Mouse (Mus musculus): ENCODE measurements around the gene Hck. TPM values are rescaled to one million over a fixed set of nuclear protein-coding genes. Genes with fewer than 3 reads are reported as not detected.

Hck gene
- polyA plus RNA-seq, 2 experiments: 8.4 to 11.1 TPM

GRCm38 (mm10) chr2:153179961-153180360 is 71.7 kb downstream of the Hck start:
- H3K27me3 ChIP-seq (ENCODE audit: control insufficient read depth, insufficient read depth, low read length): no peaks in the 10 kb centered on the region
- H3K4me1 ChIP-seq (ENCODE audit: control insufficient read depth, insufficient read depth, low read length): no peaks in the 10 kb centered on the region
- no peak overlapping the region for H3K4me2 ChIP-seq (replicated peaks; ENCODE audit: low read depth, low read length, severe bottlenecking)
- H3K4me3 ChIP-seq (replicated peaks; ENCODE audit: low read length): no peak overlapping the region
- H3K36me3 ChIP-seq (ENCODE audit: control insufficient read depth, insufficient read depth, low read length): peaks cover 58% of the 10 kb centered on the region
- 85% methylated on average over 3 of the region's 3 CpGs for WGBS
- H3K9me3 ChIP-seq (ENCODE audit: control insufficient read depth, low read length): no peaks in the 10 kb centered on the region
- TF ChIP-seq POLR2A (IDR thresholded peaks at IDR 0.05; ENCODE audit: borderline replicate concordance, extremely low read depth, insufficient read depth, insufficient read length): no peak
- H3K27ac ChIP-seq (replicated peaks; ENCODE audit: low read depth, low read length): no peak overlapping the region
- no peak for DNase-seq (ENCODE audit: low spot score)
- ATAC-seq (ENCODE audit: low FRiP score, low read depth): no peak
- no peak overlapping the region for H3K9ac ChIP-seq (ENCODE audit: low read depth, low read length, severe bottlenecking)

DNA sequence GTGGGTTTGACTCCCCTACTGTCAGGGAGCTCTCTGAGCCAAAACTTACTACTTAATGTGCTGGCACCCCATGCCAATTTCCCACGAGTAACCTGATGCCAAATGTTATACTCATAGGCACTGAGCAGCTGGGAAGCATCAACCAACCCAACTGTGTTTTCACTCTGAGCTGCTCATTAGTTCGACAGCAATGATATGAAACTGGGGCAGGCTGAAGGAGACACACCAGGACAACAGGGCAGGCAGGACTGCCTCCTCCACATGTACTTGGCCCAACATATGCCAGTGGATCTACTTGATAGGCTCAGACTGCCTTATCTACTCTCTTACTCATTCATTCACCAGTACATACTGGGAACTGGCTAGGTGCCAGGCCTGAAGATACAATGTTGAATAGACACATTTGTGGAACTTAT is 77.9 kb downstream of the Hck start:
- DNase-seq (ENCODE audit: low spot score): no peak
- 57% methylated on average over 2 of the region's 2 CpGs for WGBS
- H3K36me3 ChIP-seq (ENCODE audit: control insufficient read depth, insufficient read depth, low read length): peaks cover 96% of the 10 kb centered on the region
- no peak overlapping the region for H3K4me3 ChIP-seq (replicated peaks; ENCODE audit: low read length)
- H3K4me1 ChIP-seq (ENCODE audit: control insufficient read depth, insufficient read depth, low read length): no peaks in the 10 kb centered on the region
- ATAC-seq (ENCODE audit: low FRiP score, low read depth): no peak
- no peaks in the 10 kb centered on the region for H3K27me3 ChIP-seq (ENCODE audit: control insufficient read depth, insufficient read depth, low read length)
- no peak for TF ChIP-seq POLR2A (IDR thresholded peaks at IDR 0.05; ENCODE audit: borderline replicate concordance, extremely low read depth, insufficient read depth, insufficient read length)
- H3K9me3 ChIP-seq (ENCODE audit: control insufficient read depth, low read length): no peaks in the 10 kb centered on the region
- no peak overlapping the region for H3K27ac ChIP-seq (replicated peaks; ENCODE audit: low read depth, low read length)
- H3K4me2 ChIP-seq (replicated peaks; ENCODE audit: low read depth, low read length, severe bottlenecking): no peak overlapping the region
- no peak overlapping the region for H3K9ac ChIP-seq (ENCODE audit: low read depth, low read length, severe bottlenecking)

DNA sequence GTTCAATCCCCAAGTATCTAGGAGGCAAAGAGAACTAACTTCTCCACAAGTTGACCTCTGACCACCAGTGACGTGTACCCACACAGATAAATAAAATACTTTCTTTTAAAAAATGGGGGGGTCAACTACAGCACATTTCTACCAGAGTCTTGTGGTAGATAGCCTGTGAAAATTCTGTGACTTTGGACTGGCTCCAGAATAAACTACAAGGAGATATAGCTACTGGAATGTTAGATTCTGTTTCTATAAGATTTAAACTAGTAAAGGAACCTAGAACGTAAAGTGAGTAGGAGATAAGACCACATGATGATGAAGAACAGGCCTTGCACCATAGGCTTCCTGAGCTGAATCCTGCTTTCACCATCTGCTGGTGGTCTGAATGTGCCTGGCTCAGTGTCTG is 79.6 kb downstream of the Hck start:
- Histone ChIP-seq H3K27ac (replicated peaks; ENCODE audit: low read depth, low read length) (no peak overlapping the region), H3K9me3 (ENCODE audit: control insufficient read depth, low read length) (no peaks in the 10 kb centered on the region), H3K36me3 (ENCODE audit: control insufficient read depth, insufficient read depth, low read length) (peaks cover 96% of the 10 kb centered on the region), H3K4me2 (replicated peaks; ENCODE audit: low read depth, low read length, severe bottlenecking) (no peak overlapping the region), H3K4me1 (ENCODE audit: control insufficient read depth, insufficient read depth, low read length) (no peaks in the 10 kb centered on the region), H3K27me3 (ENCODE audit: control insufficient read depth, insufficient read depth, low read length) (no peaks in the 10 kb centered on the region), H3K4me3 (replicated peaks; ENCODE audit: low read length) (no peak overlapping the region), H3K9ac (ENCODE audit: low read depth, low read length, severe bottlenecking) (no peak overlapping the region)
- DNase-seq (ENCODE audit: low spot score): no peak
- no peak for ATAC-seq (ENCODE audit: low FRiP score, low read depth)
- no peak for TF ChIP-seq POLR2A (IDR thresholded peaks at IDR 0.05; ENCODE audit: borderline replicate concordance, extremely low read depth, insufficient read depth, insufficient read length)
- 79% methylated on average over 2 of the region's 2 CpGs for WGBS

DNA sequence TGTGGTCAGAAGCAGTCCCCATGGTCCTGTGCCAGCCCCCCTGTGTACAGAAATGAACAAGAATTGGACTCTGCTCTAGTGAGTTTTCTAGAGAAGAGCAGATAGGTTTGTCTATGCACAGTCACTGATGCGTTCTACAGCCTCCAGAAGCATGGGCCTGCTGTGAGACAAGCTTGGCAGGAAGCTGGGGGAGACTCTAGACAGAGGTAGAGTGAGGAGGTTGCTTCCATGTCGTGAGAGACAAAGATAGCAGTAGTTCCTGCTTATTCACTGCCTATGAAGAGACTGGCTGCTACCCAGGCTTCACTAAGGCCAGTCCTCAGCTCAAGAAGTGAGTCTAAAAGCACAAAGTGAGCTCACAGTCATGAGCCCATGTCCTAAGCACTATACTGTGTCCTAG is 83.0 kb downstream of the Hck start:
- DNase-seq (ENCODE audit: low spot score): no peak
- Histone ChIP-seq H3K4me3 (replicated peaks; ENCODE audit: low read length) (no peak overlapping the region), H3K36me3 (ENCODE audit: control insufficient read depth, insufficient read depth, low read length) (peaks cover 90% of the 10 kb centered on the region), H3K27ac (replicated peaks; ENCODE audit: low read depth, low read length) (no peak overlapping the region), H3K4me1 (ENCODE audit: control insufficient read depth, insufficient read depth, low read length) (no peaks in the 10 kb centered on the region), H3K4me2 (replicated peaks; ENCODE audit: low read depth, low read length, severe bottlenecking) (no peak overlapping the region), H3K9me3 (ENCODE audit: control insufficient read depth, low read length) (no peaks in the 10 kb centered on the region), H3K27me3 (ENCODE audit: control insufficient read depth, insufficient read depth, low read length) (no peaks in the 10 kb centered on the region), H3K9ac (ENCODE audit: low read depth, low read length, severe bottlenecking) (no peak overlapping the region)
- TF ChIP-seq POLR2A (IDR thresholded peaks at IDR 0.05; ENCODE audit: borderline replicate concordance, extremely low read depth, insufficient read depth, insufficient read length): no peak
- 81% methylated on average over 2 of the region's 2 CpGs for WGBS
- no peak for ATAC-seq (ENCODE audit: low FRiP score, low read depth)

GRCm38 (mm10) chr2:153194255-153194654 is 86.0 kb downstream of the Hck start:
- Histone ChIP-seq H3K4me3 (replicated peaks; ENCODE audit: low read length) (no peak overlapping the region), H3K9ac (ENCODE audit: low read depth, low read length, severe bottlenecking) (no peak overlapping the region), H3K9me3 (ENCODE audit: control insufficient read depth, low read length) (no peaks in the 10 kb centered on the region), H3K4me2 (replicated peaks; ENCODE audit: low read depth, low read length, severe bottlenecking) (no peak overlapping the region), H3K27me3 (ENCODE audit: control insufficient read depth, insufficient read depth, low read length) (no peaks in the 10 kb centered on the region), H3K27ac (replicated peaks; ENCODE audit: low read depth, low read length) (no peak overlapping the region), H3K36me3 (ENCODE audit: control insufficient read depth, insufficient read depth, low read length) (peaks cover 82% of the 10 kb centered on the region), H3K4me1 (ENCODE audit: control insufficient read depth, insufficient read depth, low read length) (no peaks in the 10 kb centered on the region)
- WGBS: 94% methylated on average over 3 of the region's 3 CpGs
- TF ChIP-seq POLR2A (IDR thresholded peaks at IDR 0.05; ENCODE audit: borderline replicate concordance, extremely low read depth, insufficient read depth, insufficient read length): no peak
- ATAC-seq (ENCODE audit: low FRiP score, low read depth) (no peak), DNase-seq (ENCODE audit: low spot score) (no peak)

DNA sequence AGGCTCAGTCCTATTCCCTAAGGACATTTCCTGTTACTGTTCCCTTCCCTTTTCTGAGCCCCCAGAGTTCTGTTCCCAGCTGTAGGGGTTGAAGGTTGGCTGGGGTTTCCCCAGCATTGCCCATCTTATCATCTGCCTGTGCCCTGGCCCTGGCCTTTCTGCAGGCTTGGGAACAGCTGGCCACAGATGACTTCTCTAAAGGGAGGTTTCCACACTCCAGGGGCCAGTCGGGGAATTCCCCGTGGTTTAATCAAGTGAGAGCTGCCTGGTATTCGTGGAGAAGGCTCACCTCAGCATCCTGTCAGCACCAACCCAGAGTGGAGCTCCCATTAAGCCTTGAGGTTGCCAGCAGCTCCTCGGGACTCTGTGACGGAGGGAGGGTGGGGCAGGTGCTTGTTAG is 90.2 kb downstream of the Hck start:
- H3K4me1 ChIP-seq (ENCODE audit: control insufficient read depth, insufficient read depth, low read length): no peaks in the 10 kb centered on the region
- H3K4me2 ChIP-seq (replicated peaks; ENCODE audit: low read depth, low read length, severe bottlenecking): no peak overlapping the region
- H3K9ac ChIP-seq (ENCODE audit: low read depth, low read length, severe bottlenecking): no peak overlapping the region
- no peaks in the 10 kb centered on the region for H3K9me3 ChIP-seq (ENCODE audit: control insufficient read depth, low read length)
- DNase-seq (ENCODE audit: low spot score): no peak
- H3K4me3 ChIP-seq (replicated peaks; ENCODE audit: low read length): no peak overlapping the region
- ATAC-seq (ENCODE audit: low FRiP score, low read depth): no peak
- no peak for TF ChIP-seq POLR2A (IDR thresholded peaks at IDR 0.05; ENCODE audit: borderline replicate concordance, extremely low read depth, insufficient read depth, insufficient read length)
- 70% methylated on average over 5 of the region's 5 CpGs for WGBS
- no peak overlapping the region for H3K27ac ChIP-seq (replicated peaks; ENCODE audit: low read depth, low read length)
- no peaks in the 10 kb centered on the region for H3K27me3 ChIP-seq (ENCODE audit: control insufficient read depth, insufficient read depth, low read length)
- peaks cover 69% of the 10 kb centered on the region for H3K36me3 ChIP-seq (ENCODE audit: control insufficient read depth, insufficient read depth, low read length)

All from limb, embryonic 14.5 days (tissue).